Mouse (Mus musculus): ENCODE data around the gene Gnptg. TPM values are rescaled to one million over a fixed set of nuclear protein-coding genes. Genes with fewer than 3 reads are reported as not detected.

The Gnptg gene
- 85.8 TPM for polyA plus RNA-seq (2017; shearing (Covaris generic))

DNA sequence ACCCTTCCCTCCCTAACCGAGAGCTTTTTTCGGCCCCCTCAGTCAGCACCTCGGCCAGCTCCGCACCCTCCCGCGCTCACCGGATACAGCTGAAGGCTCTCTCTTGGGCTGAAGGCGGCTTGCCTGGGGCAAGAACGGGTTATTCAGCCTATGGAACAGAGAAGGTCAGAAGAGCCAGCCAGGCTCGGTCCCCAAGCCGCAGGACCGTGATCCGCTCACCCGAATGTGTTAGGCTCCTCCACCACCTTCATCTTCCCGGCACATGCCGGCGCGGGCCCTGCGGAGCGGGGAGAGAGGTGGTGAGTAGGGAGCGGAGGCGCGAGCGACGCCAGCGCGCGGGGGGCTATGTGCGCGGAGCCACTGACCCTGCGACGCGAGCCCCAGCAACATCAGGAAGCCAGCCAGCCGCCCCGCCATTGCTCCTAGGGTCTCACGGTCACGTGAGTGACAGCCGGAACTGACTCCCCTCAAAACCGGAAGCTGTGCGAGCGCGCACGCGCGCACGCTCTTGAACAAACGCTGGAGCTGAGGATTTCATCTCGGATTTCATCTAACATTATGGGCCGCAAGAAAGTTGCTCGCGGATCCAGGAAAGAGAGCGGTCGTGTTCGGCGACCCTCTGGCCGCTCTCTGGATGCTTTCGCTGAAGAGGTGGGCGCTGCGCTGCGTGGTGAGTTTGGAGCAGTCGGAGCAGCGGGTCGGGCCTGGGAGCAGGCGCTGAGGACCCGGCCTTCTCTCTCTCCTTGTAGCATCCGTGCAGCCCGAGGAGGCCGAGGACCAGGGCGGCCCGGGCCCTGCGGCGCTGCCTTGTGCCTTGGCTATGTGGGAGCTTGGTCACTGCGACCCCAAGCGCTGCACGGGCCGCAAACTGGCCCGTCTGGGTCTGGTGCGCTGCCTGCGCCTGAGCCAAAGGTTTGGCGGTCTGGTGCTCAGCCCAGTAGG lies at the start of gene Gnptg, which contains the start of gene Tsr3:
Gene Gnptg, minus strand, starts transcription at position 430 of the 942 bp plus-strand sequence.
Gene Tsr3, plus strand, starts transcription at position 476 of the 942 bp plus-strand sequence.

DNA sequence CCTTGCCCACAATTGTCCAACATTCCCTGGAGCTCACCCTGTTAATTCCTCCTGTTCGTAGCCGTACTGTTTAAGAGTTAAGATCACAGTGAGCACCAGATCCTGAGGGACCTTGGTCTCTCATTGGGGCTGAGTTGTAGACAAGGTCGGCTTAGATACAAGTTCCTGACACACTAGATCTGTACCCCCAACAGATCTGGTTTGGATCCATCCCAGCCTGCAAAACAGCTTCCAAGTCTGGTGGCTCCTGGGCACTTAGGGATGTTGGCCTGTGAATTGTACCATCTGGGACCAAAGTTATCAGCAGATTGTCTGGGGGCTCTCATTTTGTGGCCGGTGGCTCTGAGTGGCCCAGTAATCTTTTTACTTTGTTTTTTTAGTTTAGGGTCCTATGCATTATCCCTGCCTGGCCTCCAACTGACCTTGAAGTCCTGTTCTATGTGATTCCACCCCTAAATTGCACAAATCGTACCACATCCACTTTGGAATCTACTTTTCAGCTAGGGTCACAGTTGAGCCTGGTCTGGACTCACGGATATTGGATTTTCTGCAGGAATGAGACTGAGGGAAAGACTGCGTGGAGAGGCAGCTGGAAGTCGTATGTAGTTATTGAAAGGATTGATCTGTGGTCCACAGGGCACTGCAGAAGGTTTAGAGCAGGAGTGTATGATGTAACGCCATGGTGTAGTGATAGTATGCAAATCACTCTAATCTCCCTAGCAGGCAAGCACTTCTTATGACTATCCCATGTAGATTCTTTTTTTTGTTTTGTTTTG lies 34.8 kb upstream of the Gnptg start, which contains the start of gene Ube2i:
Gene Ube2i, minus strand, starts transcription at position 52 of the 776 bp plus-strand sequence.

DNA sequence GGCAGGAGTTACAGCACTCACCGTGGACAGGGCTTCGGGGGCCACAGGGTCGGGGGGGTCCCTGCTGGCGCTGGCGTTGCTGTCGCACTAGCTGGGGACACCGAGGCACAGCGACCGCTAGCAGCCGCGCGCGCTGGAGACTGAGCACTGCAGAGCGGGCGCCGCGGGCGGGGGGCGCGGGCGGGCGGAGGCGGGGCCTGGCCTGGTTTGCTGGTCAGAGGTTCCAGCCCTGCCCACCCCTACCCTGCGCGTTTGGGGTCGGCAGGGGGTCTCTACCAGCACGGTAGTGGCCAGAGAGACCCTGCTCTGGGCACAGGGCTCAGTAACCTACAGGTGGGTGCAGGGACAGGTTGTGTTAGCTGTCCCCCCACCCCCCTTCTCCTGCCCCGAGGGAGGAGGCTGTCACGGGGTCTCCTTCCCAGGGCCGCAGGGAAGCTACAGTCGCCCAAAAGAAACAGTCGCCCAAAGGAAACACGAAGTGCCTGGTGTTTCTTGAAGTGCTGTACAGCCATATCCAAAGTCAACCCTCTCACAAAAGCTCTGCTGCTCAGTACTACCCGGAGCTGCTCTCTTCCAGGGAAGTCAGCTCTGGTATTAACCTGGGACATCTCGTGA lies 16.3 kb upstream of the Gnptg start, which contains the start of gene Baiap3:
Gene Baiap3, minus strand, starts transcription at position 225 of the 615 bp plus-strand sequence.

DNA sequence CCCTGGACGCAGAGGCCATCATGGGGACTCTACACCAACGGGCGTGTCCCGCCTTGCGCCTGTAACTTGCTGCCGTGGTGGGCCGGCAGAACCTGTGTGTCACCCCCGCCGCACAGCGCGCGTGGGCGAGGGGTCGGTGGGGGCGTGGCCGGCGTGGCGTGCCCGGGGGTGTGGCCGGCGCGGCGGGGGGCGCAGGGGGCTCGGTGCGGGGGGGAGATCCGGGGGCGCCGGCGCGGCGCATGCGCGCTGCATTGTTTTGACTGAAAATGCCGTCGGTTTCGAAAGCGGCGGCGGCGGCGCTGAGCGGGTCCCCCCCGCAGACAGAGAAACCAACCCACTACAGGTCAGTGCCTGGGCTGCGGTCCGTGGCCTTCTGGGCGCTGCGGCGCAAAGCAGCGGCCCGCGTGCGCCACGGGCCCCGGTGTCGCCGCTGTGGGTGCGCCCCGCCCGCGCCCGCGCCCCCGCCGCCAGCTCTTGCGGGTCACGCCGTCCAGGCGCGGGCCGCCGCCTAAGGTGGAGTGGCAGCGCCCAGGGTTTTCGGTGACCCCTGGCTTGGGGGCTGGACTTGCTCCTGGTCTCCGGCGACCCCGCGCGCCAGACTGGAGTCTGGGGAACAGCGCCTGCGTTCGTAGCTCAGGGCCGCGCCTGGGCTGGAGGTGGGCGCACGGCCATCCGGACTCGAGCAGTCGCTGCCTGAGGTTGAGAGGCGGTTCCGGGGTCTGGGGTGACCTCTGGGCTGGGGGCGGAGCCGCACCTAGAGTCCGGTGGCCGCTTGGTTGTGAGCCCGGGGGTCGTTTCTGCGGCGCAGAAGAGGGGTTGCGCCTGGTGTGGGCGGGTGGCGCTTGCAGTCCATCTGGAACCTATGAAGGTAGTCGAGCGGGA lies 51.5 kb downstream of the Gnptg start, which contains the start of gene Unkl:
Gene Unkl, plus strand, starts transcription at position 248 of the 882 bp plus-strand sequence.

DNA sequence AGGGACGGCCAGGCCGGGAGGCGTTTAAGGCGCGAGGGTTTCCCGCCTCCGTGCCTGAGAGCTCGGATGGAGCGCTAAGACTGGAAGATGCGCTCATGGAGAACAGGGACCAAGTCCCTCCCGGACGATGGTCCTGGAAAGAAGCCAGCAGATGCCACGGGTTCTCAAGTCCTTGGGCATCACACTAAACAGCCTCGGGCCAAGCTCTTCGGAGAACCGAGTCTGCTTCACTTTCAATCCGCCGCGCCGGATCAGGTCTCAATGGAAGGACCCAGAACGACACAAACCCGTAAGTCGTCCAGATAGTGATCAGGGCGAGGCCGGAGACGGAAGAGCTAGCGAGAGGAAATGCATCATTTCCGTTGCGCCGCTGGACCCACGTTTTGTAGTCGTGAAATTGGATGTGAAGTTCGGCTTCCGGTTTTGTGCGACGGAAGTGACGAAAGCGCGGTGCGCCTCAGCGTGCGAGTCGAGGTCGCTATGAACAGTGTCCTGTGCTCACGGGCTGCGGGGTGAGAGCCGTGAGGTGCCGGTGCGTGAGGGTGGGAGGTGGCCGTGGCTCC lies 55.7 kb downstream of the Gnptg start, which contains the start of gene BC003965:
Gene BC003965, plus strand, starts transcription at position 426 of the 563 bp plus-strand sequence.

Other genes starting within 250 kb of the Gnptg start
- gene Cramp1l, start 224.3 kb downstream of the Gnptg start, polyA plus RNA-seq (2017; shearing (Covaris generic)): 13.5 TPM
- 16.4 TPM for gene Ift140, start 224.0 kb downstream of the Gnptg start, polyA plus RNA-seq (2017; shearing (Covaris generic))
- gene Tmem204, start 156.5 kb downstream of the Gnptg start, polyA plus RNA-seq (2017; shearing (Covaris generic)): 0.56 TPM
- 24.9 TPM for gene Telo2, start 124.2 kb downstream of the Gnptg start, polyA plus RNA-seq (2017; shearing (Covaris generic))
- not detected for gene Ptx4, start 119.4 kb downstream of the Gnptg start, polyA plus RNA-seq (2017; shearing (Covaris generic))
- gene Clcn7, start 106.7 kb downstream of the Gnptg start, polyA plus RNA-seq (2017; shearing (Covaris generic)): 29.9 TPM
- not detected for gene Ccdc154, start 77.7 kb downstream of the Gnptg start, polyA plus RNA-seq (2017; shearing (Covaris generic))
- gene Gm38655, start 64.7 kb downstream of the Gnptg start, polyA plus RNA-seq (2017; shearing (Covaris generic)): not detected
- gene BC003965, start 55.6 kb downstream of the Gnptg start, polyA plus RNA-seq (2017; shearing (Covaris generic)): 17.8 TPM
- 57.0 TPM for gene Unkl, start 51.7 kb downstream of the Gnptg start, polyA plus RNA-seq (2017; shearing (Covaris generic))
- 36.6 TPM for gene Tsr3, start within 50 bp of the Gnptg start, polyA plus RNA-seq (2017; shearing (Covaris generic))
- 2.6 TPM for gene Baiap3, start 16.2 kb upstream of the Gnptg start, polyA plus RNA-seq (2017; shearing (Covaris generic))
- 587 TPM for gene Ube2i, start 34.5 kb upstream of the Gnptg start, polyA plus RNA-seq (2017; shearing (Covaris generic))
- gene Prss34, start 58.3 kb upstream of the Gnptg start, polyA plus RNA-seq (2017; shearing (Covaris generic)): not detected
- not detected for gene Prss28, start 68.5 kb upstream of the Gnptg start, polyA plus RNA-seq (2017; shearing (Covaris generic))
- not detected for gene Prss29, start 78.5 kb upstream of the Gnptg start, polyA plus RNA-seq (2017; shearing (Covaris generic))
- not detected for gene Tpsab1, start 105.4 kb upstream of the Gnptg start, polyA plus RNA-seq (2017; shearing (Covaris generic))
- gene Tpsb2, start 126.2 kb upstream of the Gnptg start, polyA plus RNA-seq (2017; shearing (Covaris generic)): not detected
- not detected for gene Tpsg1, start 129.1 kb upstream of the Gnptg start, polyA plus RNA-seq (2017; shearing (Covaris generic))
- not detected for gene Cacna1h, start 193.7 kb upstream of the Gnptg start, polyA plus RNA-seq (2017; shearing (Covaris generic))
- gene Tekt4, start 214.5 kb upstream of the Gnptg start, polyA plus RNA-seq (2017; shearing (Covaris generic)): not detected